Mouse (Mus musculus) frontal cortex, adult (tissue): ENCODE data around the gene Thrb.

Experiments
- ATAC-seq: cut with Nextera tagmentation; 2 replicates; pipeline ENCODE4 v1.9.2; 2017; ENCODE audit warnings: mild to moderate bottlenecking, moderate library complexity, mixed read lengths; ENCODE audit not compliant: low TSS enrichment

Gene Thrb

GRCm38 (mm10) chr14:18027867-18028266, 367.8 kb downstream of the Thrb start:
- peak; percentile 58 for ATAC-seq

- peak; percentile 81 for ATAC-seq
Measured at GRCm38 (mm10) chr14:18029181-18029932, 369.3 kb downstream of the Thrb start.

DNA sequence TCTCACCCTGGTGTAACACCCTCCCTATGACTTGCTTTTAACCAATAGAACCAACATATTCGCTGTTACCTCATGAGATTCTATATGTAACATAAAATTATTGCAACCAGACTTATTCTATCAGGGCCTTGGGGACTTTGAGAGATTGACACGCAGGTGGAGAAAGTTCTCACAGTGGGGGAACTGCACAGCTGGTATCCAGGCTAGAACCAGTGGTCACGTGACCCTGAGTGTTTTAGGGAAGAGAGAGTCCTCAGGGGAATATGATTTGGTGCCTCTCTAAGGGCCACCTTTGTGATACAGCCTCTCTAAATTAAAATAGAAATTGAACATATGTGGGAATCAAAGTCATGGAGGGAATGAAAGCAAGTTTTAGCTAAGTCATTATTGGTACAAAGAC, 371.9 kb downstream of the Thrb start:
- no peak for ATAC-seq

DNA sequence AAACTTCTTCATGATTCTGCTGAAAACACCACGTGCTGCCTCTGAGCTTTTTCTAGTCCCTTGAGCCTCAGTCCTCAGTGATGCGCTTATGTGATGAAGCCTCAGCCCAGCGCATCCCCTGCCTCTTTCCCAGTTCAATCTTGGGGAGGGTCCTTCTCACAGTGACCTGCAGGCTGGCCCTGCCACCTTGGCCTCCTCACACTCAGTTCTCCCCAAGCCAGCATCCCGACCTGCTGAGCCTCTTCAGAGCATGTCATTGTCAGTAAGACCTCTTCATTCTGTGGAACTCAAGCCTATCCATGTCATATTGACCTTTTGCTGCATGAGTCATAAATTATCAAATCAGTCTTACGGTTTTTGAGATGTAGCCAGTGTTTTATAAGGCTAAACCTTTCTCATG, 376.5 kb downstream of the Thrb start:
- no peak for ATAC-seq

GRCm38 (mm10) chr14:18062082-18062772, 402.2 kb downstream of the Thrb start:
- ATAC-seq: peak; percentile 98
